In genomic region chr11:58171459-58172091, GRCm38 (mm10) we compare ENCODE assay signal across 8 mouse cellular contexts. TPM values are rescaled to one million over a fixed set of nuclear protein-coding genes. Genes with fewer than 3 reads are reported as not detected.
DNase-seq lines count a peak whose midpoint lies in the region; ATAC-seq lines count a peak whose summit lies in the region.

Gene Mrpl22, plus strand, starts transcription at chr11:58171661.

- DNase-seq in adipocyte (ENCODE audit: low spot score) = peak; percentile 98
- DNase-seq in embryo, embryonic 10 days (ENCODE audit: low spot score) = peak; percentile 99
- DNase-seq in gastrocnemius, postnatal 10 days = peak; percentile 97
- peak; percentile 97 for DNase-seq in induced T-regulatory cell, adult 2 months (ENCODE audit: low read depth)
- DNase-seq in left cerebral cortex, adult 9 months (ENCODE audit: low spot score in 2 of 2) = peak; percentile 82 to 96
- DNase-seq in right cerebral cortex, postnatal 14 days = peak; percentile 98
- DNase-seq in urinary bladder, postnatal 36 days (ENCODE audit: low spot score in 2 of 2) = peak; percentile 92 to 95

- peak; percentile 77 for ATAC-seq in megakaryocyte progenitor cell, adult 5-6 weeks (replicated peaks; ENCODE audit: poor library complexity)

RNA-seq across cellular contexts. Expression of gene Mrpl22, which starts in this region (rescaled TPM):
- total RNA-seq in gastrocnemius, postnatal 10 days (2021) = 10 to 100 TPM; 43.9 to 49.0 TPM
- total RNA-seq in megakaryocyte progenitor cell, adult 5-6 weeks (2015) = 76.5 and 83.3 TPM in 2 replicates
- total RNA-seq in megakaryocyte progenitor cell, adult 5-6 weeks (2017) = 52.2 and 52.3 TPM in 2 replicates

Comparison
In these comparisons a context has a peak if more than half of its experiments do, and no peak if none do; other contexts are left out.
1. Peak in every context shown above with its lines: DNase-seq and ATAC-seq.